Mouse (Mus musculus) right cerebral cortex, adult 2 months (tissue): ENCODE results near the gene Igfbp7.

ENCODE experiments used
- DNase-seq, 2 experiments: peaks; one replicate each; pipeline ENCODE4 v3.0.0; 2021 to 2022; ENCODE audit warnings: low spot score in 2 of 2

Gene Igfbp7

DNA sequence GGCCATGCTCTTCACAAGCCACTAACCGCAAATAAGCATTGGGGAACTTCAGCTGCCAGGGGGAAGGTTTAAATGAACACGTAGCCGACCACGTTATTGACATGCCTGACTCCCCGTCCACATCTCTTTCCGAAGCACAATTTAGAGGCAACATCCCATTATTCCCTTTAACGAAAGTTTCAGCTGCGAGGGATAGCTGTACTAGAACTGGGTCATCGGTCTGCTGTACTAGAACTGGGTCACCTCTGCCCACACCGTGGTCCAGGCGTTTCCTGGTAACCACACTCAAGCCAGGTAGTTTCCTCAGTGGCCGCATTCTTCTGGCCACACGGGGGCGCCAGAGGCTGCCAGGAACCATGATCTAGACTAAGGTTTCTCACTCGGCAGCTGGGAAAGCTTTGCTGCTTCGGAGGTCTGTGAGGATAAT, 53.5 kb downstream of the Igfbp7 start:
- DNase-seq: peak; percentile 94 to 97

GRCm38 (mm10) chr5:77351691-77352090, 56.1 kb downstream of the Igfbp7 start:
- no peak for DNase-seq

- no peak for DNase-seq
These were observed 57.7 kb downstream of the Igfbp7 start for GRCm38 (mm10) chr5:77349971-77350658.

GRCm38 (mm10) chr5:77348901-77349300, 58.9 kb downstream of the Igfbp7 start:
- DNase-seq: no peak

GRCm38 (mm10) chr5:77340033-77340432, 67.8 kb downstream of the Igfbp7 start:
- DNase-seq: no peak

DNA sequence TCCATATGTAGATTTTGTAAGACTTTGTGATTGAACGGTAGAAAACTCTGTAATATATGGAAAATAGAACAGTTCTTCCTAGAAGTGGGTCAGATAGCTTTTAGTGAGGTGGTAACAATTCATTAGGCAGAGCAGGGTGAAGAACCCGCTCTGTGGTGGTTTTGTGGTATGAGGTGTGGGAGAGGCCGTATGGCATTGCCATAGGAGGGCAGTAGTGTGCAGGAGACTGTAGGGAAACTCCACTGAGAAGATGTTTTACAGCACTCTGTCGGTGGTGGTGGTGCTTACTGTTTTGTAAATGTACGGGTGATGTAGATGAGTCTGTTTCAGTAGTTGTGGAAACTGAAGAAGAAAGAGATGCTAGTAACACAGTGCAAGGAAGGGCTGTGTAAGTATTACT, 77.7 kb downstream of the Igfbp7 start:
- no peak for DNase-seq

DNA sequence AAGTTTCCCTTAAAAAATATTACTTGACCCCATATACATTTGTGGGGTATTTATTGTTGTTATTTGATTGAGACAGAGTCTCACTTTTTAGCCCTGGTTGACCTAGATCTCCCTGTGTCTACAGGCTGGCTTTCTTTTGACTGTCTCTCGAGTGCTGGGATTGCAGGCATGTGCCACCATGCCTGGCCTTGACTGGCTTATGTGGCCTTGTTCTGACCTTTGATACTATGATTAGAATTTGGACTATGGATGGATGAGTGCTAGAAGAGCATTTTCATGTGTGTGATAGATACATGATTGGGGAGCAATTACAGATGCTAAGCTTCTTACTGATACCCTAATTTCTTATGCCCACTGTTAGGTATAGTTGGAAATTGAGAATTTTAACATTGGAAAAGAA, 82.9 kb downstream of the Igfbp7 start:
- DNase-seq: no peak

DNA sequence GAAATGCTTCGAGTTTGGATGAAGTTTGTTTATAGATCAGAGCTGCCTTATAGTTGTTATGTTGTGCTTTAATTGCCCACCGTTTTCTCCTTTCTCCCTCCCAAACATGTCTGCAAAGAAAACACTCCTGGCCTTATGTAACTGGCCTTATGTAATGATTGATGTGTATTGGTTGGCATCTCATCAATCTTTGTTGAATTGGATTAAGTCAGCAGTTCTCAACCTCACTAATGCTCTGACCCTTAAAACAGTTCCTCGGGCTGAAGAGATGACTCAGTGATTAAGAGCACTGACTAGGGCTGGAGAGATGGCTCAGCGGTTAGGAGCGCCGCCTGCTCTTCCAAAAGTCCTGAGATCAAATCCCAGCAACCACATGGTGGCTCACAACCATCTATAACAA, 92.9 kb downstream of the Igfbp7 start:
- no peak for DNase-seq

GRCm38 (mm10) chr5:77314206-77314605, 93.6 kb downstream of the Igfbp7 start:
- DNase-seq: no peak

GRCm38 (mm10) chr5:77309924-77310772, 97.7 kb downstream of the Igfbp7 start, which contains the start of the genes Noa1 and Polr2b:
Gene Noa1 (minus strand): TSS chr5:77310084.
Gene Polr2b (plus strand): TSS chr5:77310147.
- DNase-seq: peak; percentile 99

GRCm38 (mm10) chr5:77309051-77309906, 98.6 kb downstream of the Igfbp7 start:
- peak; percentile 9 to 35 for DNase-seq

DNA sequence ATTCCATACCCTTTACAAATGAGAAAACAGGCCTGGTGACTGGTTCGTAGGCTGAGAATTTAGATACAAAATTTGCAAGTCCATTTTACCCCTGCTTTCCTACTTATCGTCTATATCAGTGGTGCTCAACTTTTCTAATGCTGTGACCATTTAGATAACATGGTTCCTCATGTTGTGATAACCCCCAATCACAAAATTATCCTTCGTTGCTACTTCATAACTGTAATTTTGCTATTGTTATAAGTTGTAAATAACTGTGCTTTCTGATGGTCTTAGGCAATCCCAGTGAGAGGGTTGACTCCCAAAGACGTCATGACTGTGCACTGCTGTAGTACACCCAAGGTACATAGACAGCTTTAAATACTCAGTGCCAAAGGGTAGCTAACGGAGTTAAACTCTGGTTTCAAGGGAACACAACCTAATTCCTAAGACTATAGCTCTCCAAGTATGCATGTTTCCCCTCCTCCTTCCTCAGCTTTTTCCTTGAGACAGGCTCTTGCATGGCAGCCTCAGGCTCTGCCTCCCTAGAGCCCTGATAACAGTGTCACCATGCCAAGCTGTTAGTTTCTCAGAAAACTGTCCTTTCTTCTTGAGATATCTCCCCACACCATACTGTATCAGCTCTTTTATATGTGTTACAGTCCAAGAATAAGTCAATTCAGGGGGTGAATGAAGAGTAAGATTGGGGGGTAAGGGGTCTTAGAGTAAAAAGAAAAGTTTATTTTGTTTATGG, 99.9 kb downstream of the Igfbp7 start:
- DNase-seq: no peak

GRCm38 (mm10) chr5:77301296-77301903, 106.4 kb downstream of the Igfbp7 start:
- DNase-seq: peak; percentile 10 to 16

GRCm38 (mm10) chr5:77299486-77299885, 108.4 kb downstream of the Igfbp7 start:
- DNase-seq: no peak
